Mouse (Mus musculus): ENCODE data around the gene Cdc27. TPM values are rescaled to one million over a fixed set of nuclear protein-coding genes. Genes with fewer than 3 reads are reported as not detected.

Gene Cdc27
- polyA plus RNA-seq (2015; fragmentation: Nextera tagmentation; extraction: Ambion mirVana) = 23.0 and 23.7 TPM in 2 replicates

GRCm38 (mm10) chr11:104550406-104550974, at the start of gene Cdc27, which contains the start of gene Myl4:
Cdc27 (minus strand) TSS chr11:104550620.
Myl4 (plus strand) TSS chr11:104550663.

GRCm38 (mm10) chr11:104468751-104469268, 81.6 kb downstream of the Cdc27 start, which contains the start of gene Kansl1:
Kansl1 (minus strand) TSS chr11:104468861.

Other genes with a start within 250 kb of the Cdc27 start
- 8.0 and 10.1 TPM in 2 replicates for gene Kansl1, start 81.8 kb downstream of the Cdc27 start, polyA plus RNA-seq (2015; fragmentation: Nextera tagmentation; extraction: Ambion mirVana)
- gene Myl4, start within 50 bp of the Cdc27 start, polyA plus RNA-seq (2015; fragmentation: Nextera tagmentation; extraction: Ambion mirVana) = 3.0 and 5.5 TPM in 2 replicates
- 8.6 and 10.3 TPM in 2 replicates for gene Itgb3, start 57.4 kb upstream of the Cdc27 start, polyA plus RNA-seq (2015; fragmentation: Nextera tagmentation; extraction: Ambion mirVana)
- 0.12 and 0.13 TPM in 2 replicates for gene Gm11639, start 135.1 kb upstream of the Cdc27 start, polyA plus RNA-seq (2015; fragmentation: Nextera tagmentation; extraction: Ambion mirVana)